Mouse (Mus musculus): ENCODE measurements around the gene Gm4792.

Gene Gm4792

DNA sequence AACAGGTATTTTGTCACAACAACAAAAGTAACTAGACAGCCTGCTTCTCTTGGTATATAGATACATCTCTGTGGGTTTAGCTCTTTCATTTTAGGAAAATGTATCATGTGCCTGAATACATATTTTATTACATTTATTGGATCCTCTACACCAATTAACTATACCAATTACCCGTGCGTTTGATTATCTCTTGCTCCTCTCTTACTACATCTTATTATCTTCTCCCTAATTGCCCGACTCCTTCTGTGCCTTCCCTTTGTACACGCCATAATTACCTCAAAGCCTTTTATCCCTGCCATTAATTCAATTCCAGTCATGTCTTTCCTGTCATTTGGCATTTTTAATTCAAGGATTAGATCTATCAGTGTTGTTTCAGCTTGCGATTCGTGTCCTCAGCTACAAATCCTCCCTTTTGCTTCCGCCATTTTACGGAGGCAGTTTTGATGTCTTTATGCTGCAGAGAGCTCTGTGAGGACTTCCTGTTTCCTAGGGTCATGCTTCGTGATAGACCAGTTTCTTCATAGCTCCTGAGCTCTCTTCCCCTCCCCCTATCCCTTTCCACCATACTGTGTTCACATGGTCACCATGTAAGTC, 5.7 kb upstream of the Gm4792 start:
- no peak for DNase-seq (ENCODE audit: low read depth, low spot score)

DNA sequence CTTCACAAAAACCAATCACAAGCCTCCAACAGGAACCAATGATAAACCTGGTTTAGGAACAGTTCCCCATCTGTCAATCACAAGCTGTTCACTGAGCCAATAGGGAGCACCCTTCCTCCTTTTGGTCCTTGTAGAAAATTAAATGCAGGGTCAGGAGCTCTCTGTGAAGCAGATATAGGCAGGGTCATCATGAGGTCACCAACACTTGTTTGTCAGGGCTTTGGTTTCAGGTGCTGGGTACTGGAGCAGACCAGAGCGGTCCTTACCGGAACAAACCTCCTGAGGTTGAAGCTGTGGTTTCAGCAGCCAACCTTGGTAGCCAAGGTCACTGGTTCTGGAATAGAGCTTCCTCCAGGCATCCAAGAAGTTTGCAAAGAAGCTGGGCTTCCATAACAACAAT, 798 bp upstream of the Gm4792 start:
- no peak for DNase-seq (ENCODE audit: low read depth, low spot score)

DNA sequence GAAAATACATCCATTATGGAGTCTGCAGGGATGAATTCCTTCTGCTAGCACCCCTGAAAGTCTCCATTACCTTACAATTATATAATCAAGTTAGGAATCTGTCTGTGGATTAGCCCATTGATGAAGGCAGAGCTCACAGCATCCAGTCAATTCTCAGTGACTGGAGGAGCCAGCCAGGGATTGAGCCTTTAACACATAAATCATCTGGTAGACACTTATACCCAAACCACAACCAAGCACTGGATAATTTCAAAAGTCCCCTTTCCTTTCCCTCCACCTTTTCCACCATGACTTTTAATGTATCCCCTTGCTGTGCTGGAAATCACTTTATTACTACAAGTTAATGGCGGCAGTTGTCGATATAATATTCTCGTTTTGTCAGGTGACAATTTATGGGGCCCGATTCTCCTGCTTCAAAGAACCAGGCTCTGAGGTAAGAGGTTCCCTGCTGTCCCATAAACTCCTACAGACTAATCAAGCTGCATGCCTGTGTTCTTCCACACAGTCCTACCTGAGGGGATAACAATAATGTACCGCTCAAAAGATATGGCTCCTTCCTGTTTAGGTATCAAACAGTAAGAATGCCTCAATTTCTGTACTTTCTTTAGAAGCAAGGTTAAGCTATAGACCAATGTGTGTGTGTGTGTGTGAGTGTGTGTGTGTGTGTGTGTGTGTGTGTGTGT, 2.4 kb downstream of the Gm4792 start:
- DNase-seq (ENCODE audit: low read depth, low spot score) = no peak

DNA sequence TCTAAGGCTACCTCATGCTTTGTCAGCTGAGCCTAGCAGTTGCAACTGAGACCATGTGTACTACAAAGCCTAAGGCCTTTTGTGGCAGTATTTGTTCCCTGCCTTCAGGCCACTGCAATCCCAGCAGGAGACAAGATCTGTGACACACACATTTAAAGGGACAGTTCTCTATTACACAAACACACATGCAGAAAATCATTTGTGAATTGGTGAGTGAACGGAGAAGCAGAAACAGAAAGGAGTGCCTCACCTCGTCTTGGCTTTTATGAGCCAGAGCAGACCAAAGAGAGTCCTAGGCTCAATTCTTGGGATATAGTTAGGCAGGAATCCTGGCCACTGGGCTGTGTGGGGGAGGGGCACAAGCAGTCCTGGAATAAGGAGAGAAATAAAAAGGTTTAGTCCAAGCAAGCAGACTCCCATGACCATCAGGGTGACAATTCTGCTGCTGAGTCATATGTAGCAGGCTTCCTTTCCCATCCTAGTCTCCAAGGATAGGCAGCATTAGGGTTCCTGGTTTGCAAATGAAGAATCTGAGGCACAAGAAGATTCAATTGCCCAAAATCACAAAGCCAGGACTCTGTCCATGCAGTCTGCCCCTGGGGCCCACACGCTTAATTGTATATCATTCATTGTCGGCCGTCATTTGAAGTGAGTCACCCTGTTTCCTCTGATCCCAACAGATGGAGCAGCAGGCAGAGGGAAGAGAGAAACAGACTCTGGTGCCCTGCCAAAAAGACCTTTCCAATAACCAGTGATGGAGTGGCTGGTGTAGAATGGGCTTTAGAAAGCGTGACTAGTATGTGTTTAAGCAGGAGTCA, 3.4 kb downstream of the Gm4792 start:
- no peak for DNase-seq (ENCODE audit: low read depth, low spot score)

DNA sequence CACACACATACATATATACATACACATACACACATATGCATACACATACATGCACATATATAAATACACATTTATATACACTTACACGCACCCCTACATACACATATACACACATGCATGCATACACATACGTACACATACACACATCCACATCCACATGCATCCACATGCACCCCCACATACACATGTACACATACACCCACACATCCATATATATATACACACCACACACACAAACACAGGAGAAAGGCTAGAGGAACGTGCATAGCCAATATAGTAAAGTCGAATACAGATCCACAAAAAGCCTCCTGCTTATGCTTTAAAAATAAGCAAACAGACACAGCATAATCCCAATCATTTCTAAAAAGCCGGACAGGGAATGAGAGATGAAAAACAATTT, 4.1 kb downstream of the Gm4792 start:
- no peak for DNase-seq (ENCODE audit: low read depth, low spot score)

DNA sequence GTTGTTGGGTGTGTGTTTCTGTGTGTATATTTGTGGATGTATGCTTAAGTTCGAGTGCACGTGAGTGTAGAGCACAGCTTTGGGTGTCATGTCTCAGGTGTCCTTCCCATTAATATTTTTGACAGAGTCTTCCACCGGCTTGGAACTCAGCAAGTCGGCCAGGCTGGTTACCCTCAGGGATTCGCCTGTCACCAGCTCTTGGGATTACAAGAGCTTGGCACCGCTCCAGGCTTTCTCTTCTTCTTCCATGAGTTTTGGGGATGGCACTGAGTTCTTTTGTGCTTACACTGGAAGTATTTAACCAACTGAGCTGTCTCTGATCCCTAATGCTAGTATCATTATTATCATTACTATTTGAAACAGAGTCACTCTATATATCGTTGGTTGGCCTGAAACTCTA, 15.7 kb downstream of the Gm4792 start:
- DNase-seq (ENCODE audit: low read depth, low spot score) = no peak

DNA sequence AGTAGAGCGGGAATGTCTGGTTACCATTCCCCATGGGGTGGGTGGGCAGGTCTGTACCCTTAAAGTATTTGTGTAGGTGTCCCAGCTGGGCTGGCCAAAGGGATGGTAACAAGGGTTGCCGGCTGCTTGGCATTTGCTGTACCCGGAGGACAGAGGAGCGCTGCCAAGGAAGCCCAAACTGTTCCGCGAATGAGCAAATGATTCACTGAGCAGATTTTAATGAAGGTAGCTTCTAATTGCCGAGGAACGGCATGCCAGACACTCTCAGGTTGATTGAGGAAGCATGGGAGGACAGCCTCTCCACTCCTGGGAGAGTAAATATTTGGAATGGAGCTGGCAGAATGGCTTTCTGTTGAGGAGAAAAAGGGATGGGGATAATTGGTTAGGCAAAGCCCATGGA, 16.3 kb downstream of the Gm4792 start:
- DNase-seq (ENCODE audit: low read depth, low spot score) = no peak

DNA sequence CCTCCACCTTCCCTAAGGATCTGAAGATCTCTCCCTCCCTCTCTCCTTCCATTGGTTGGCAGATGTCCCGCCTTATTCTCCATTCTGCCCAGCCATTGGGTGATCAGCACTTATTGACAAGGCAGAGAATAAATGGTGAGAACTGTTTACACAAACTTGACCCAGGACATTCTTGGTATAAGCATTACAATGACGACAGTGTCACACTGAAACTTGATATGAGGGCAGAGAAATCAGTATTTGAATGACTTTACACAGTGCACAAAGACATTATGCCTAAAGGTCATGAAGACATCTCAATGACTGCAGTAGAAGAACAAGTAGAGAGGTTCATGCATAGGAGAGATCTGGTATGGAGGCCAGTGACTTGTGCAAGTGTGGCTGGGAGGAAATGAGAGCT, 22.0 kb downstream of the Gm4792 start:
- no peak for DNase-seq (ENCODE audit: low read depth, low spot score)

DNA sequence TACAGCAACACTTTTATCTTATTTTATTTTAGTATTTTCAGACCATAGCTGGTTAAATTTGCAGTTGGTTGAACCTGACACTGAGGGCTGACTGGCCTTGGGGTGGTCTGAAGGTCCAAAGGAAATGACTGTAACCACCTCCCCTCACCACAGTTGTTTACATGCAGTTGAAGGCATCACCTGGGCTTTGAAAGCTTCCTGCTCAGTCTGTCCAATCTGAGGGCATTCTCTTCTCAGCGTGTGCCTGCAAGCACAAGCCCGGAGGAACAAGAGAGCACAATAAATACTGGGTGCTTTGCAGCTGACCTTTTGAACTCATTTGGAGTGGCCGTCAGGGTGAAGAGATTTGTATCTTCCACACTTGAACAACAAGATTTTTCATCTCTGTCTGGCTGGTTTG, 23.2 kb downstream of the Gm4792 start:
- no peak for DNase-seq (ENCODE audit: low read depth, low spot score)

DNA sequence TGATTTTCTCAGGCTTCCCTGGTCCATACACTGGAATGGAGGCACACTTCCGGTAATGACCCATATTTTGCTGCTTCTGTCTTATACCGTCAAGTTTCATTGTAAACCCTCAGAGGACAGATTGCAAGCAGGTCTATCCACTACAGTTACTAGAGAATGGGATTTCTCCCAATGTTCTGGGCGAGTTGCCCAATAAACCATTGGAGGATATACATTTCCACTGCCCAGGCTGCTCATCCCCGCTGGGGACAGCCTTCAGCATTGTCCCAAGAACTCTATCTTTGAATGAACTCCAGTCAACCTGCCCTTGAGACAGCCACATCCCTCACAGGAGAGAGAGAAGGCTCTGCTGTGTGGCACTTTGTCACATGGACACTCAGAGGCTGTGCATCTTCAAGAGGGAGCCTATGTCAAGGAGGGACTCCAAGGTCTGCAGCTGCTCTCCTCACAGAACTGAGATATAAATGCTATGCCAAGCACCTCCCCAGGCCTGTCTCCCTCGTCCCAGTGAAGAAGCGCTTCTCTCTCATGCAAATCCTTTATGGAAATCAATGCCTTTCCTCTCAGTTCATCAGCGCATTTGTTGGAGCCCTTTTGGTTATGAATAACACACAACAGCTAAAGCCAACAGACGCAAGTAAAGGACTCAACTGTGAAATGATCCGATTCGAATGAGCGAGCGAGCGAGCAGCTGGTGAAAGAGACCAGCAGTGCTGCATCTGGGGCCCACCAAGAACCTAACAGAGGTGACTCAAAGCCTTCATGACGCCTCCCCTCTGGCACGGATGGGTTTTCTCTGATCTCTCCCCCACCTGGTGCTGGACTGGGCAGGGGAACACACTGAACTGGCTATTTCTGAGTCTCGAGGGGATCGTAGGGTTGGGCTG, 32.6 kb downstream of the Gm4792 start:
- DNase-seq (ENCODE audit: low read depth, low spot score) = no peak

DNA sequence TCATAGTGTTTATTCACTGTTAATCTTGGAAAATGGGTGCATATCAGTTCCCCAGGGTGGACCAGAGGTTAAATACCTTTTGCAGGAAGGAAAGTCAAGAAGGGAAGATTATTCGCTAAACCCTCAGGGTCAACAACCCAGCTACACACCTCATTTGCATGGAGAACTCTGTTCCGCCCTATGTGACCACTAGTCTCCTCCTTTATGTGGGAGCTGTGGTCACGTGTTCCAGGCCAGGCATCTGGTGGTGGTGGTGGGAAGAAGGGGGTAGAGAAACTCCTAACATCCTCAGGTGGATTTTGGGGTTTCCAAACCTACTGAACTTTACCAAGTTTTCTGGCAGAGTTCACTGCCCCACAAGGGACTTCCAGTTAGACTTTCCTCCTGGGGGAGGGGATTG, 35.3 kb downstream of the Gm4792 start:
- no peak for DNase-seq (ENCODE audit: low read depth, low spot score)

DNA sequence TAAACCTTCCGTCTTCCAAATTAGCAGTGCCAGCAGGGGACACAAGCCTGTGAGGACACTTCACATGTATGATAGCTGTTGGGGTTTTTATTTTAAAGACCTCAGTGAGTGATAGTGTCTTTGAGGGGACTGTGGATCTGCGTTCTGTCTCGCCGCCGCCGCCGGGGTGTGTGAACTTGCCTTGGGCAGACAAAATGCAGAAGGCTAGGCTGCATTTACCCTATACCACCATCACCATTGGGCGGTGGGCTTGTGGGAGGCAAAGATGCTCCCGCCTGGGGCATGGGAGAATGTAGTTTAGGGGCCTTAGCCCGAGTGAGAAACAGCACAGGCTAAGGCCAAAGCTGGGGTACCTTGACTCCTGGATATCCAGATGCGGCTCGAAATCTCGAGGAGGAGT, 35.9 kb downstream of the Gm4792 start:
- no peak for DNase-seq (ENCODE audit: low read depth, low spot score)

DNA sequence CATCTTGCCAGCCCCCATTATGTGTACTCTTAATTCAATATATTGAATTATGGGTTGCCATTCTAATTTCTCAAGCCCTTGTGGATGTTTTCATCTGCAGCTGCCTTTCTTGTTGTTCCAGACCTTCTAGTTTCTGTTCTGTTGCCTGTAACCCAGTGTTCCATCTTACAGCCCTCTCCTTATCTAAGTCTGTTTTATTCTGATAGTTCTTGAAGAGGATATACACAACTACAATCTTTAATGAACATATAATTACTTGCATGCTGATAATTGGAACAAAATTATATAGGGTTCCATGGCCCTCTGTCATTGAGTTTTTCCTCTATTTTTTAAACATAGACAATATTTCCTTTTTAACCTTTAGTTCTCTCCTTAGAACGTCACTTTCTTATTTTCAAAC, 38.0 kb downstream of the Gm4792 start:
- no peak for DNase-seq (ENCODE audit: low read depth, low spot score)

DNA sequence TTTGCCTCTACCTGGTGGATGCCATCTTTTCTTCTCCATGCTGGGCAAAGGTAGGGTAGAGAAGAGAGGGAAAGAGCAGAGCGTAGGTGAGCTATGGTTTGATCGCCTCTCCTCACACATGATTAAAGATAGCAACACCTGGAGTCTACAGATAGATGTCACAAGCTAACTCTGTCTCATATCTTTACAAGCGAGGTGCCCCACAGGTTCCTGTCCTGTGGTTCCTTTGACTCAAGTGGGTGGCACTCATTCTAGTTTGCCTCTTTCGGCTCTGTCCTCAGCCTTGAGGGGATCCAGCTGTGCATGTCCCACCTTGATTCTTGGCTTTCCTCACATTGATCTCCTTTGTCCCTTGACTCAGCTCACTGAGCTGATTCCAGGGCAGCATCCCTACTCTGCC, 42.0 kb downstream of the Gm4792 start:
- DNase-seq (ENCODE audit: low read depth, low spot score) = no peak

DNA sequence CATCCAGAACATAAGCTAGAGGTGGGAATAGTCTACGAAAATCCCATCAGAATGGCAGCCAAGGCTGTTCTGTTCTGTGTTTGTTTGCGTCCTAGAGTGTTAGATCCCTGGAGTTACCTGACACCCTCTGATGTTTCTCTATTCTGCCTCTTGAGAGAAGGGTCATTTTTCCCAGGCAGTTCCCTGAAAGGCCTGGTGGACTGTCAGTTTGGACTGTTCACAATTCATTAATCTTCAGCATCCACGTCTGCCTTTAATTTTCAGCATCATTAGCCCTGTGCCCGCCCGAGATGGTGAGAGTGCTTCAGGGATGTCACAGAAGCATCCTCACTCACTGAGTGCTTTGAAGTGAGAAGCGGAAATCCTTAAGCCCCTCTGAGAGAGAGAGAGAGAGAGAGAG, 42.8 kb downstream of the Gm4792 start:
- DNase-seq (ENCODE audit: low read depth, low spot score) = no peak

DNA sequence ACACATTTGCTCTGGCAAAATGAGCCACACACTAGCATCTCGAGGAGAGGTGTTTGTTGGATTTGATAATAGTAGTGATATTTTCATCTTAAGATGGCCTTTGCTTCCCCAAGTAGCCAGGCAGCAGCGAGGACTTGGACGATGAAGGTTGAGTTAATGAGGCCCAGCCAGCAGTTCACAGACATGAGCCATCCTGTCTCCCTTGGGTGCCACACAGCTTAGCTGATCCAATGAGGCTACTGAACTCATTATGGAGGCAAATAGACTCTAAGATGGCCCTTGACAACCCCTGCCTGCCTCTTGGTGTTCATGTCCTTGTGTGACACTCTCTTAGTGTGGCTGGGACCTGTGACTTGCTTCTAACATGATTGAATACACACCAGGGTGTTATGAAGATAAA, 43.7 kb downstream of the Gm4792 start:
- no peak for DNase-seq (ENCODE audit: low read depth, low spot score)

DNA sequence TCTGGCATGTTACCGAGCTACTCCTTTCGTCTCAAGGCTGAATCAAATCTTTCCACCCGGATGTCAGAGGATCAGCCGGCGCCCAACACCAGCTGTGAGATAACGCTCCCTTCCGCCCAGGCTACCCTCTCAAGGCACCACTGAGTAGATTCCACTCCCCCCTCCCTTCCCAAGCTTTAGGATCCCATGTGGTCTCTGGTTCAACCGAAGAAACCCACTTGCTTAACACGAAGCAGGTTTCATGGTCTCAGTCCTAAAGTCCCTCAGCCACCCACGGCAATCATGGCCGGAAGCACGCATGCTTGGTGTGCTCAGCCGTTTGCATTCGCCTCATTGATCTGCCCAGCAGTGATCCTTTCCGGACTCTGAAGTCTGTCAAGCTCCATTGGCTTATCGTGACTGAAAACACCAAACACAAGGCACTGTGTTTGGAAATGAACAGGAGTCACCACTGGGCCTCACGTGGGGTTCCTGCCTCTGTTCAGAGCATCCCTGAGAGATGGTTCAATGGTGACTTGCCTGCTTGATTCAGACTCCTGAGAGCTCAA, 45.2 kb downstream of the Gm4792 start:
- DNase-seq (ENCODE audit: low read depth, low spot score) = no peak

DNA sequence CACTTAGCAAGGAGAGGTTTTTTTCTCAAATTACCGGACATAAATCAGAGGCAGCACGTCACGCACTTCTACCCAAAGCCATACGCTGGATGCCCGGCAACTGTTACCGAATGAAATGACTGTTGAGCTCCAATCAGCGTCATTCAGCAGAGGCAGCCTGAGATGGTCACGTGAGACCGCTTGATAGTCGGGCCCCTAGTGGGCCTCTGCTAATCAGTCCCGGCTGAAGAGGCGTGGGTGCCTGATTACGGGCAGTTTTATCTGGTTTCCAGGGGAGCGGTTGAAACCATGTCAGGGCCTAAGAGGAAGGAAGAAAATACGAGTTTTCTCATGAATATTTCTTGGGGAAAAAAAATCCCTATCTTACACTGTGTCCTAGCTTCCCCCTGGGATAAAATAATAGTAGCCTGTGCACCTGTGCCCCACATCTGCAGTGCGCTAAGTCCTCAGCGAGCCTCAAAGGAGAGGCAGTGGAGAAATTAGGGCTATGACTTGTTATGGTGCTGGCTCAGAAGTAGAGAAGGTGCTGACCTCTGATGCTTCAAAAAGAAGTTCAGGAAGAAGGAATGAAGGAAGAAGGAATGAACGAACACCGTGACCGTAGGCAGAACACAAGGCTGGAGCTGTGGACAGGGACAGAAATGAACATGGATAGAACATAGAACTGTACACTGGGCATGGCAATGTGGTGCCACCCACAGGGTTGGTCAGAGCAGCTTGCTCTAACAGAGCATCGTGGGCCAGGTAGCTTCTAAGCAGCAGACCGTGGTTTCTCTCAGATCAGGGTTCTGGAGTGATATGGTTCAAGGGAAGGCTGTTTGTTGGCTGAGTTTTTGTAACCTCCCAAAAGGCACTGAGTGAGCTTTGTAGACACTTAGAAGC, 48.7 kb downstream of the Gm4792 start:
- no peak for DNase-seq (ENCODE audit: low read depth, low spot score)

DNA sequence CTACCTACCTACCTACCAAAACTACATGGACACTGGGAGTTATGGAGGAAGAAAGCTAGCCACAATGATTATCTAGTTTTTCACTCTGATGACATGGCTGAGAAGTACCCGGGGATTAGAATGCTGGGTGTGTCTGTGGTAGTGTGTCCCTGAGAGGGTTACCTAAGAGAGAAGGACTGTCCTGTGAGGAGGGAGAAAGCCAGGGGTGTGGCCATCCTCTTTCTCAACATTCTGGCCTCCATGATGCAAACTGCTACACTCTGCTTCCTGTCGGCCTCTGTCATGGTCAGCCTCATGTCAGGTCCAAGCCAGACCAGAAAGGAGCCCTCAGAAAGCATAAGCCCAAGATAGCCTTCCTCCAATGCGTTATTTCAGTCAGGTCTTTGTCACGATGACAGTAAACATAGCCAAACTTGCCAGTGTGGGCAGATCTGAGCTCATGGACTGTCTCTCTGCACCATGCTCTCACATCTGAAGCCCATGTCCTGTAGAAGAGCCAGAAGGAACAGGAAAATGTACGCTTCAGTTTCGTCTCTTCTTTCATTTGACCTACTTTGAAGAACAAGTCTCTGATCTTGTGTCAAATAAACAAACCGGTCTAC, 50.7 kb downstream of the Gm4792 start:
- no peak for DNase-seq (ENCODE audit: low read depth, low spot score)

Data from forelimb bud, embryonic 11.5 days (tissue).